Mouse (Mus musculus): ENCODE data around the gene Palmd.

Gene Palmd

GRCm38 (mm10) chr3:116892872-116893271 lies 75.9 kb downstream of the Palmd start:
- DNase-seq (ENCODE audit: low spot score in 2 of 2) = no peak

GRCm38 (mm10) chr3:116892206-116892563 lies 76.6 kb downstream of the Palmd start:
- DNase-seq (ENCODE audit: low spot score in 2 of 2) = no peak

GRCm38 (mm10) chr3:116891436-116892205 lies 77.2 kb downstream of the Palmd start:
- DNase-seq (ENCODE audit: low spot score in 2 of 2) = no peak

GRCm38 (mm10) chr3:116890576-116890975 lies 78.2 kb downstream of the Palmd start:
- no peak for DNase-seq (ENCODE audit: low spot score in 2 of 2)

GRCm38 (mm10) chr3:116889358-116889757 lies 79.4 kb downstream of the Palmd start:
- no peak for DNase-seq (ENCODE audit: low spot score in 2 of 2)

GRCm38 (mm10) chr3:116884941-116885340 lies 83.8 kb downstream of the Palmd start:
- no peak for DNase-seq (ENCODE audit: low spot score in 2 of 2)

GRCm38 (mm10) chr3:116882221-116882960 lies 86.4 kb downstream of the Palmd start:
- no peak for DNase-seq (ENCODE audit: low spot score in 2 of 2)

- DNase-seq (ENCODE audit: low spot score in 2 of 2) = no peak
Observed at GRCm38 (mm10) chr3:116870372-116870771, 98.4 kb downstream of the Palmd start.

All from urinary bladder, adult 18-20 months (tissue).